Mouse (Mus musculus) embryonic facial prominence, embryonic 12.5 days (tissue): Measurements from ENCODE around the gene Stab2. TPM values are rescaled to one million over a fixed set of nuclear protein-coding genes. Genes with fewer than 3 reads are reported as not detected.

Experiments used
- ATAC-seq: fragments of 200-750 bp; cut with Nextera tagmentation; 2 replicates; pipeline ENCODE4 v1.8.0; 2017; ENCODE audit not compliant: insufficient number of reproducible peaks, insufficient read depth, low FRiP score, low TSS enrichment
- H3K27ac ChIP-seq: fragments of 300-500 bp; sonication (generic); 2 replicates; pipeline ENCODE4 v1.5.1; 2016; ENCODE audit warnings: mild to moderate bottlenecking
- H3K27me3 ChIP-seq: fragments of 300-500 bp; sonication (generic); 2 replicates; pipeline ENCODE4 v1.6.1; 2016; ENCODE audit warnings: mild to moderate bottlenecking, moderate library complexity
- H3K36me3 ChIP-seq: fragments of 300-500 bp; sonication (generic); 2 replicates; pipeline ENCODE4 v1.6.1; 2016; ENCODE audit warnings: mild to moderate bottlenecking
- H3K4me1 ChIP-seq: fragments of 300-500 bp; sonication (generic); 2 replicates; pipeline ENCODE4 v1.6.1; 2016
- H3K4me2 ChIP-seq: fragments of 300-500 bp; sonication (generic); replicated peaks from 2 replicates; pipeline ENCODE4 v1.6.1; 2016; ENCODE audit warnings: mild to moderate bottlenecking, moderate library complexity
- H3K4me3 ChIP-seq: fragments of 300-500 bp; sonication (generic); 2 replicates; pipeline ENCODE4 v1.5.1; 2016; ENCODE audit warnings: mild to moderate bottlenecking
- H3K9ac ChIP-seq: fragments of 300-500 bp; sonication (generic); 2 replicates; pipeline ENCODE4 v1.6.1; 2016; ENCODE audit warnings: mild to moderate bottlenecking, moderate library complexity
- H3K9me3 ChIP-seq: fragments of 300-500 bp; sonication (generic); 2 replicates; pipeline ENCODE4 v1.6.1; 2016; ENCODE audit warnings: mild to moderate bottlenecking, moderate library complexity
- WGBS: fragments of 180-500 bp; shearing (Covaris S2); methylation state at CpG from one replicate; pipeline ENCODE4 v1.1.7; 2016; 5-methylcytosine and 5-hydroxymethylcytosine counted together
- polyA plus RNA-seq: library from polyadenylated mRNA; unstranded; fragments of >200 nt; fragmentation: Nextera tagmentation; extraction: Ambion mirVana; gene quantifications from 2 replicates; pipeline ENCODE4 v1.2.1, GENCODE M21; 2016

Stab2 gene
- polyA plus RNA-seq, 1 experiment from 2014 or later = 0.27 TPM

DNA sequence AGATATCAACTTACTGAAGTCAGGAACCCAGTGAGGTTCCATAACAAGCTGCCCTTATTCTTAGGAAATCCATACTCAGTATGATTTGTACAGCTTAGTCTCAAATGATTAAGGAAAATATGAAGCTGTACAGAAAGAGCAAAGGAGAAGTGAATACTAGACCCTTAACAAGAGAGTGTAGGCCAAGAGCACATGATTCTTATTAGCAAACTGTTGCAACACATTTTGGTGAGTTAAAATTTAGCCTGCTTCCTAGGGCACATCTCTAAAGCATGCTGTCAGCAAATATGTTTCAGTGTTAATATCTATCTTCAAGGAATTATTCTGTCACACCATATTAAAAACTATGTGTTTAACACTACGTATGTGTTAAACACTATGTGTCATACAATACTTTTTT is 121.4 kb downstream of the Stab2 start:
- H3K9ac ChIP-seq = no peak overlapping the region

DNA sequence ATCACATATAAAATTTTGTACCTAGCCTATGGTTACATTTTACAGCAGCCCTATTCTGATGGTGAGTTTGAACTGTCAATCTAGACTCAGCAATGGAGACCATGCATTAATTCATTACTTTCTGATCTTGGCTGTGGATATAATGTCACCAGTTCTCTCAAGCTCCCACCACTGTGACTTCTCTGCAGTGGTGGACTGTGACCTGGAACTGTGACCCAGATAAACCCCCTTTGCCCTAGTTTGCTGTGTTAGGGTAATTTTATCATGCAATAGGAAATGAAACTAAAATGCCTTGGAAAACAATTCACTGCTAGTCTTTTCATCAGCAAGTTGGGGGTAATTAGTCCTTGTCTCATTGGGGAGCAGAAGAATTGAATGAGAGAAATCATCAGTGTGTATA is 126.4 kb downstream of the Stab2 start:
- no peak for ATAC-seq
- H3K9ac ChIP-seq = no peak overlapping the region
- H3K4me1 ChIP-seq = no peaks in the 10 kb centered on the region
- H3K4me2 ChIP-seq = no peak overlapping the region
- H3K27ac ChIP-seq = no peak overlapping the region
- H3K36me3 ChIP-seq = no peaks in the 10 kb centered on the region
- no peaks in the 10 kb centered on the region for H3K9me3 ChIP-seq
- no peak overlapping the region for H3K4me3 ChIP-seq
- no peaks in the 10 kb centered on the region for H3K27me3 ChIP-seq

More for the DNA sequence above, 121.4 kb downstream of the Stab2 start:
- no peak overlapping the region for H3K27ac ChIP-seq
- no peaks in the 10 kb centered on the region for H3K4me1 ChIP-seq
- H3K36me3 ChIP-seq = no peaks in the 10 kb centered on the region
- H3K4me3 ChIP-seq = no peak overlapping the region
- no peak for ATAC-seq
- no peak overlapping the region for H3K4me2 ChIP-seq
- no peaks in the 10 kb centered on the region for H3K27me3 ChIP-seq
- no peaks in the 10 kb centered on the region for H3K9me3 ChIP-seq
- WGBS = 94% methylated on average over 1 of the region's 1 CpGs

DNA sequence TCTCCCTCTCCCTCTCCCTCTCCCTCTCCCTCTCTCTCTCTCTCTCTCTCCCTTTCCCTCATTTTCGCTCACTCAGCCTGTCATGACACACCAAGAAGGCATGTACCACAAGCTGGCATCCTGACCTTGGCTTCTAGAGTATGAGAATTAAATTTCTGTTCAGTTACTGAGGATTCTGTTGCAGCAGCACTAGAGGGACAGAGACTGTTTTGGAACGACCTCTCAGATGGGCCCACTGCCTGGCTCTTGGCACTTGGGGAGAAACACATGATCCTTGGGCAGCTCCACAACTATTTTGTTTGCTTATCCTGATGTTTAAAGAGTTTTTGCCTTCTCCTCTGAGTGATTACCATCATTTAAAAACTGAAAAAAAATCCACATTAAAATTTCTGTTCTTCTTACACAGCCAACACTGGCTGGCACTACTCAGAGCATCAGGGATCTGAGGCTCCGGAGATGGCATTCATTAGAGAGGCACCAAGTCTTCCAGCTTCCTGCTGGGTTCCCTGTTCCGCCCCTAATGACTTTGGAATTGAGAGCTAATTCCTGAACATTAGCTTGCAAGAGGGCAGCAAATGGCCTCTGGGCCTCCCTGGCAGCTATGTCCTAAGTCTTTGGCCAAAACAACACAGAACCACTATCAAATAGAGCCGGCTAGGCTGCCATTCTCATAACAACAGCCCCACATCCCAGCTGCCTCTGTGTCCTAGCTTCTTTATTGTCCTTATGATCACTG is 127.6 kb downstream of the Stab2 start:
- Histone ChIP-seq H3K27me3 (no peaks in the 10 kb centered on the region), H3K9me3 (no peaks in the 10 kb centered on the region), H3K4me1 (no peaks in the 10 kb centered on the region), H3K27ac (no peak overlapping the region), H3K36me3 (no peaks in the 10 kb centered on the region), H3K4me2 (no peak overlapping the region), H3K4me3 (no peak overlapping the region), H3K9ac (no peak overlapping the region)
- no peak for ATAC-seq
- WGBS = 49% methylated on average over 5 of the region's 5 CpGs

DNA sequence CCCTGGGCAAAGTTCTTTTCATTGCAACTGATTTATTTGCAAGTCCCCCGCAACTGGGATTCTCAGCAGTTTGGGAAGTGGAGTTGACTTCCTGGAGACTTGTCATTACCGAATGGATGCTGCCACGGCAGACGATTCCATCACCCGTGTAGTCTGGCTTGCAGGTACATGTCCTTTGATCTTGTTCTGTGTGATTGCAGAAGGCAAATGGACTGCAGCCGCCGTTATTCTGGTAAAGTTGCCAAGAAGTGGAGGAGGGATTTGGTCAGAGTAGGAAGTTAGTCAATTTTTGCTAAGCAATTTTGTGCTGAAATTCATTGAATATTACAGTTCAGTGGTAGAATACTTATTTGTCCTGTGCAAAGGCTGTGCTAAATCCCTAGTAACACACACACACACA is 129.1 kb downstream of the Stab2 start:
- 81% methylated on average over 7 of the region's 7 CpGs for WGBS
- Histone ChIP-seq H3K4me2 (no peak overlapping the region), H3K9ac (no peak overlapping the region), H3K36me3 (no peaks in the 10 kb centered on the region), H3K4me1 (no peaks in the 10 kb centered on the region), H3K4me3 (no peak overlapping the region), H3K9me3 (no peaks in the 10 kb centered on the region), H3K27me3 (no peaks in the 10 kb centered on the region), H3K27ac (no peak overlapping the region)
- ATAC-seq = no peak

DNA sequence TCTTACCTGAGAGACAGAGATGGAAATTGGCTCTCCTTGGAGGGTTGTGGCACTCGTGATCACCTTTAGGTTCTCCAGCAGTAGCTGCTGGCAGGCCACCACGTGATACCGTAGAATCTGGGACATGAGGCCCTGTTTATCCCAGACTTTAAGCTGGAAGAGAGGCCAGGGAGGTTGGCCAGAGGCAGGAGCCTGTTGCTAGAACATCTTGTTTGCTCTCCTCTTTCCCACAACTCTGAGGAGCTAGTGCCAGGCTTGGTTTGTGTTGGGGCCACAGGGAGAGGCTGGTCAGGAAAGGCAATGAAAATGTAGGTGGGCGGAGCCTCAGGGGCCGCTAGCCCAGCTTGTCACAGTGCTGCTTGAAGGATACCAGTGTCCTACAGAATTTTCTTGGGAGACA is 135.2 kb downstream of the Stab2 start:
- Histone ChIP-seq H3K27ac (no peak overlapping the region), H3K27me3 (no peaks in the 10 kb centered on the region), H3K9ac (no peak overlapping the region), H3K9me3 (no peaks in the 10 kb centered on the region), H3K4me2 (no peak overlapping the region), H3K36me3 (no peaks in the 10 kb centered on the region), H3K4me3 (no peak overlapping the region), H3K4me1 (no peaks in the 10 kb centered on the region)
- 73% methylated on average over 5 of the region's 5 CpGs for WGBS
- no peak for ATAC-seq

DNA sequence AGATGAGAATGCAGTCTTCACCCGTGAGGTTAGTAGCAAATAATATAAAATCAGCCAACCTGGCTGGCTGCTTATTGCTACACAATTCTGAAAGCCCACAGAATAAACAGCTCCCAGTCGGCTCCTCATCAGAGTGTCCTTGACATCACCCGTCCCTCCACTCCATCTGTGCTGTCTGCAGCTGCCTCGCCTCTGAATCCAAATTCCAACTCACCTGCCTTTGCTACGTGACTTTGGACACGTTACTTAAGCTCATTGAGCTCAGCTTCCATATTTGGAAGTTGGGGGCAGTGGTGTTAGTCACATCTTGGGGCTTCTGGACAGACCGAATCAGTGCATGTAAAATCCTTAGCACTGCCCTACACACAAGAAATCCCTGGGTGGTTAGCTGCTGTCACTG is 135.7 kb downstream of the Stab2 start:
- Histone ChIP-seq H3K9ac (no peak overlapping the region), H3K4me2 (no peak overlapping the region), H3K4me3 (no peak overlapping the region), H3K36me3 (no peaks in the 10 kb centered on the region), H3K27ac (no peak overlapping the region), H3K27me3 (no peaks in the 10 kb centered on the region), H3K4me1 (no peaks in the 10 kb centered on the region), H3K9me3 (no peaks in the 10 kb centered on the region)
- no peak for ATAC-seq
- 80% methylated on average over 7 of the region's 7 CpGs for WGBS

DNA sequence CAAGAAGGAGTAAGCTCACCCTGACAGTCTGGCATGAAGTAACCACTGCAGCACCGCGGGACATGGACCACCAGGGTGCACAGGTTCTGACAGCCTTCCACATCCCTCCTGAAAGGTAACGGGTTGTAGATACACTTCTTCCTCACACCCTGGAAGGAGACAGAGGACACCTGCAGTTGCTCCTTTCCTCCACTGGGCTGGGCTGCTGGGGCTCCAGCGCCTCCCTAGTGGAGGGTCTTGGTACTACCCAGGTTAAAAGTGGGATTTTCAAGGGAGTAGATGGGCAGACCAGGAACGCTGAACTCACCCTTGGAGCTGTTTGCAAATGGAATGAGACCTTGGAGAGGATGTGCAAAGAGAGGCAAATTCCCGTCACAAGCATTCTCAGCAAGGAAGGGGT is 144.4 kb downstream of the Stab2 start:
- no peaks in the 10 kb centered on the region for H3K36me3 ChIP-seq
- 88% methylated on average over 6 of the region's 6 CpGs for WGBS
- no peaks in the 10 kb centered on the region for H3K4me1 ChIP-seq
- ATAC-seq = no peak
- no peaks in the 10 kb centered on the region for H3K27me3 ChIP-seq
- no peak overlapping the region for H3K4me3 ChIP-seq
- H3K9me3 ChIP-seq = no peaks in the 10 kb centered on the region
- no peak overlapping the region for H3K9ac ChIP-seq
- H3K27ac ChIP-seq = no peak overlapping the region
- no peak overlapping the region for H3K4me2 ChIP-seq

DNA sequence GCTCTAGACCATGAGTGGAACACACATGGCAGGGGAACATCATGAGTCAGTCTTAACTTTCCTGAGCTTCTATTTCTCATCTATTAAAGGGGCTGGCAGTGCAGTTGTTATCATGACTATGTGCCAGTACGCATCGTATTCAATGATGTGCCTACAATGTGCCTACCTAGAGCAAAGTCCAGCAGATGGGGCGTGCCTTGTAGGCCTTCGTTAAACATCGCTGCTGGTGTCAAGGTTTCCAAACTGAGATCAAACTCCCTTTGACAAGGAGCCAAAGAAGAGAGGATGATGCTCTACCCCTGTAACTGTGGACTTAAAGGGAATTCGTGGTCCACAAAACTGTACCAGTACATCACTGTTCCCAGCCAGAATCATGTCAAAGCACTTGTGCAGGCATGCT is 145.3 kb downstream of the Stab2 start:
- Histone ChIP-seq H3K27ac (no peak overlapping the region), H3K9me3 (no peaks in the 10 kb centered on the region), H3K27me3 (no peaks in the 10 kb centered on the region), H3K36me3 (no peaks in the 10 kb centered on the region), H3K4me1 (no peaks in the 10 kb centered on the region), H3K4me2 (no peak overlapping the region), H3K4me3 (no peak overlapping the region), H3K9ac (no peak overlapping the region)
- no peak for ATAC-seq
- WGBS = 89% methylated on average over 6 of the region's 6 CpGs

DNA sequence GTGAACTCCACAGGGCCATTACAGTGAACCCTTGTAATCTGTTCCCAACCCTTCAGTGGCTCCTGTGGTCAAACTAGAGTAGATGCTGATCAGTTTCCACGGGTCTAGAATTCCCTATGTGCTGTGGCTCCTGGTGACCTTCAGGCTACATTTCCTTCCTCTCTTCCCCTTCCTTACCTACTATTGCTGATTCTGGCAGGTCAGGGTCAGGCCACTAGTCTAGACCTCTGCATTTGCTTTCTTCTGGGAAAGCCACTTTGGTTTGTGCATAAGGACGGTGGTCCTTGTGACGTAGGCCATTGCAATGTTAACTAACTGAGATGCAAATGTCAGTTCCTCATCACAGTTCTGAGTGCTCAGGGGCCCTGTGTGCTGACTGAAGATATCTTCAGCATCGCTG is 147.4 kb downstream of the Stab2 start:
- no peaks in the 10 kb centered on the region for H3K36me3 ChIP-seq
- H3K4me3 ChIP-seq = no peak overlapping the region
- no peaks in the 10 kb centered on the region for H3K9me3 ChIP-seq
- WGBS = 69% methylated on average over 4 of the region's 4 CpGs
- H3K4me2 ChIP-seq = no peak overlapping the region
- ATAC-seq = no peak
- no peaks in the 10 kb centered on the region for H3K27me3 ChIP-seq
- no peak overlapping the region for H3K9ac ChIP-seq
- no peaks in the 10 kb centered on the region for H3K4me1 ChIP-seq
- no peak overlapping the region for H3K27ac ChIP-seq

DNA sequence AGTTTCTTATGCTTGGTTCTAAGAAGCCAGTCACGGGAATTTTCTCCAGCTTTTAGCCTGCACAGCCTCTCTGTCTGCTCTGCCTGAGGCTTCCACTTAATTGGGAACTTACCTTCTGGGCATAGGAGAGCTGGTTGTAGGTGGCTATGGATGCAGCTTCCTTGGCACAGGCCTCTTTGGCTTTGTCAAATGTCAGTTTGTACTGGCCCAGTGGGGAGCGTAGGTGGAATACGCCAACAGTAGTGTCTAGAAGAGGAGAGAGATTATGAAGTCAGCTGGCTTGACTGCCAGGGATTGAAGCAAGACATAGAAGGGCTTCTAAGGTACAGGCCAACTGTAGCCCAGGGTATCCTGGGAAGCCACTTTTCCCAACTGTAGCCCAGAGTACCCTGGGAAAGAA is 154.4 kb downstream of the Stab2 start:
- H3K9me3 ChIP-seq = no peaks in the 10 kb centered on the region
- no peaks in the 10 kb centered on the region for H3K27me3 ChIP-seq
- 74% methylated on average over 3 of the region's 3 CpGs for WGBS

DNA sequence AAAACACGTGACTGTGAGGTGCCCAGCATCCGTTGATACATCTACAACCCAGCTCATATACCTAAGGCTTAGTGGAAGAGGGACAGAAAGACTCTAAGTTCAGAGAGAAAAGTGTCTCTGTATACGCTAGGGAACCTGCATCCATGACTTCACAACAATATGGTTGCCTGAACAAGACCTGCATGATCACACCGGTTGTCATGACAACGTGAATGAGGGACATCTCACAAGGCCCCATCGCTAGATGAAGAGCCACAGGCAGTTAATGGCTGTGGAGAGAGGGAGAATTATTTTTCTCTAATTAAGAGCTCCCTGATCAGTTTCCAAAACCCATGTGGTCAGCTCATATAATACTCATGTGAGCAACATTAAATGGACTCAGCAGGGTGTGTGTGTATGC is 155.7 kb downstream of the Stab2 start:
- no peak overlapping the region for H3K4me2 ChIP-seq
- 83% methylated on average over 6 of the region's 6 CpGs for WGBS
- no peak for ATAC-seq
- no peak overlapping the region for H3K9ac ChIP-seq
- H3K4me3 ChIP-seq = no peak overlapping the region
- no peaks in the 10 kb centered on the region for H3K4me1 ChIP-seq
- H3K27ac ChIP-seq = no peak overlapping the region
- no peaks in the 10 kb centered on the region for H3K36me3 ChIP-seq
- H3K9me3 ChIP-seq = no peaks in the 10 kb centered on the region
- no peaks in the 10 kb centered on the region for H3K27me3 ChIP-seq

More for the DNA sequence above, 154.4 kb downstream of the Stab2 start:
- no peak overlapping the region for H3K4me3 ChIP-seq
- no peak overlapping the region for H3K9ac ChIP-seq
- no peak overlapping the region for H3K27ac ChIP-seq
- no peaks in the 10 kb centered on the region for H3K36me3 ChIP-seq
- no peak for ATAC-seq
- H3K4me1 ChIP-seq = no peaks in the 10 kb centered on the region
- no peak overlapping the region for H3K4me2 ChIP-seq

DNA sequence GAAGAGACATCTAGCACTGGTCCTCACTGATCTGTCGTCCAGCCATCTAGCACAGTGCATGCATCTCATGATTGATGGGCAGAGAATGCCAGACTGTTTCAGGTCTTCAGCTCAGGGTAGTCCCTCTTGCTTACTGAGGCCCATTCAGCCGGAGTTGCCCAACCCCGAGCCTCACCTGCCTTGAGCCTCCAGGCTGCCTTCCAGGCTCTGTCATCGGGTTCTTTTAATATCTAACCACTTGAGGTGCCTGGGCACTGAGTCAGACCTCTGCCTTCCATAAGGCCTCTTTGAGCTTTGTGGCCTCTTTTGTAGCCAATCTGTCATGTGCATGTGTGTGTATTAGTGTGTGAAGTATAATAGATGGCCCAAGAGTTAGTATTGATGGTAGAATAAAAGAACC is 158.3 kb downstream of the Stab2 start:
- Histone ChIP-seq H3K4me3 (no peak overlapping the region), H3K36me3 (no peaks in the 10 kb centered on the region), H3K4me2 (no peak overlapping the region), H3K4me1 (no peaks in the 10 kb centered on the region), H3K27ac (no peak overlapping the region), H3K9me3 (no peaks in the 10 kb centered on the region), H3K27me3 (no peaks in the 10 kb centered on the region), H3K9ac (no peak overlapping the region)
- 91% methylated on average over 4 of the region's 4 CpGs for WGBS
- ATAC-seq = no peak

DNA sequence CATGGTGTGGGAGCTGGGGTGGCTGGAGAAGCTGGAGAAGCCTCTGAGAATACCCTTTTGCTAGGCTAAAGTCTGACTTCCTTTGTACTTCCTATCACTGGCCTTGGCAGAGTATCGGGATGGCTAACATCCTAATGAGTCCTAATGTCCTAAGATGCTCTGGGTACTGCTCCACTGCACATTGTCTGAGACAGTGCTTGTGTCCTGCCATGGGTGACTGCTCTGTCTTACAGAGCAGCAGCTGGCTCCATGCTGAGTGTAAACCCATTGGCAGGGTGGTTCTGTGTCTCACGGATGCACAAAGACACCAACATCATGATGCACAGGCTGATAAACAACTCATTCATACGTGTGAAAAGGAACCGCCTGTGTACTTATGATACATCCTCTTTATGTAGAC is 158.7 kb downstream of the Stab2 start:
- no peaks in the 10 kb centered on the region for H3K27me3 ChIP-seq
- H3K4me2 ChIP-seq = no peak overlapping the region
- no peaks in the 10 kb centered on the region for H3K36me3 ChIP-seq
- 87% methylated on average over 4 of the region's 4 CpGs for WGBS
- H3K9ac ChIP-seq = no peak overlapping the region
- ATAC-seq = no peak
- no peaks in the 10 kb centered on the region for H3K9me3 ChIP-seq
- no peaks in the 10 kb centered on the region for H3K4me1 ChIP-seq
- no peak overlapping the region for H3K4me3 ChIP-seq
- H3K27ac ChIP-seq = no peak overlapping the region
